Mouse (Mus musculus) megakaryocyte, embryonic 14.5 days (primary cell): ENCODE results near the gene Apba1.

Experiments used
- FLI1 ChIP-seq: IDR thresholded peaks from 2 replicates; pipeline ENCODE4 v1.6.1; 2012; ENCODE audit warnings: low read length, inconsistent platforms, mixed read lengths
- GATA1 ChIP-seq: IDR thresholded peaks from 3 replicates; pipeline ENCODE4 v1.6.1; 2012; ENCODE audit warnings: mixed read lengths, low read length, inconsistent platforms, borderline replicate concordance

DNA sequence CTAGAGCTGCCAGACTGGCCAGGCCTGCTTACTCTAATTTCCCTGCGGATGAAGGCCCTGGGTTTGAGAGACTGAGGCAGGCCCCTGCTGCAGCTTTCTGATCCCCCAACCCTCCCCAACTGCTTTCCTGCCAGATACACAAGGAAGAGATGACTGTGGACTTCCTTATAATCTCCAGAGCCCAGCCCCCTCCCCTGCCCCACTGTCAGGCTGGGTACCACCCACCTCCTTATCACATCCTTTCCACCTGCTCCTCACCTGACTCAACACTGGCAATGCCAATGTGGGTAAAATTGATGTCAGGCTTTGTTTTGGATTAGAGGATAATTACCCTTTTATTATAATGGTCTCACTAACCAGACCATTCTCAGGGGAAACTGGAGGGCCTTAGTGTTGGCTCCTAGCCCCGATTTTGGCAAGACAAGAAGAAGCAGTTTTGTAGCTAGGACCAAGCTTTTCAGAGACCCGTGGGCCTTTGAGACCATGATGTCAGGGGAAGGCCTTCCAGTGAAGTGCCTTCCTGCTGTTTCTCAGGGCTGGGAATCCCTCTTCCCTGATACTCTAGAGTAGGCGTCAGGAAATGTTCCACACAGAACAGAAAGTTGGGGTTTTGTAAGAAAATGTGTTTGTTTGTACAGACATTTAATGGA, 44.7 kb downstream of the Apba1 start:
- TF ChIP-seq GATA1 (no peak), FLI1 (no peak)
